Mouse (Mus musculus) bone marrow macrophage, adult 2 months (primary cell): ENCODE results near the gene Itpr1.

ENCODE experiments used
- CTCF ChIP-seq: IDR thresholded peaks from 2 replicates; pipeline ENCODE4 v1.5.1; 2012; ENCODE audit warnings: low read depth, mild to moderate bottlenecking, low read length, moderate library complexity
- POLR2A ChIP-seq: IDR thresholded peaks from 2 replicates; pipeline ENCODE4 v1.6.1; 2012; ENCODE audit warnings: mild to moderate bottlenecking, low read depth, low read length, borderline replicate concordance

GRCm38 (mm10) chr6:108351998-108352397 lies 139.1 kb downstream of the Itpr1 start:
- no peak for TF ChIP-seq POLR2A
- no peak for TF ChIP-seq CTCF
